Mouse (Mus musculus) midbrain, embryonic 10.5 days (tissue): ENCODE results near the gene Trcg1. TPM values are rescaled to one million over a fixed set of nuclear protein-coding genes. Genes with fewer than 3 reads are reported as not detected.

ENCODE experiments used
- DNase-seq: peaks from one replicate; pipeline ENCODE4 v3.0.0-alpha.2; 2017; ENCODE audit warnings: low spot score
- H3K27ac ChIP-seq: fragments of 300-500 bp; sonication (generic); replicated peaks from 2 replicates; pipeline ENCODE4 v1.5.1; 2016; ENCODE audit warnings: mild to moderate bottlenecking
- H3K27me3 ChIP-seq: fragments of 300-500 bp; sonication (generic); 2 replicates; pipeline ENCODE4 v1.6.1; 2016; ENCODE audit warnings: low read depth, mild to moderate bottlenecking; ENCODE audit not compliant: poor library complexity, severe bottlenecking
- H3K36me3 ChIP-seq: fragments of 300-500 bp; sonication (generic); 2 replicates; pipeline ENCODE4 v1.6.1; 2016; ENCODE audit warnings: mild to moderate bottlenecking, moderate library complexity
- H3K4me1 ChIP-seq: fragments of 300-500 bp; sonication (generic); 2 replicates; pipeline ENCODE4 v1.6.1; 2016
- H3K4me3 ChIP-seq: fragments of 300-500 bp; sonication (generic); 2 replicates; pipeline ENCODE4 v1.5.1; 2016; ENCODE audit warnings: mild to moderate bottlenecking, moderate library complexity
- H3K9me3 ChIP-seq: fragments of 300-500 bp; sonication (generic); replicated peaks from 2 replicates; pipeline ENCODE4 v1.6.1; 2016; ENCODE audit warnings: mild to moderate bottlenecking
- WGBS: fragments of 180-500 bp; shearing (Covaris S2); methylation state at CpG from one replicate; pipeline ENCODE4 v1.1.7; 2016; 5-methylcytosine and 5-hydroxymethylcytosine counted together
- polyA plus RNA-seq: library from polyadenylated mRNA; unstranded; fragments of >200 nt; fragmentation: Nextera tagmentation; extraction: Ambion mirVana; gene quantifications from 2 replicates; pipeline ENCODE4 v1.2.1, GENCODE M21; 2016

Gene Trcg1
- polyA plus RNA-seq, 1 experiment from 2014 or later: not detected

DNA sequence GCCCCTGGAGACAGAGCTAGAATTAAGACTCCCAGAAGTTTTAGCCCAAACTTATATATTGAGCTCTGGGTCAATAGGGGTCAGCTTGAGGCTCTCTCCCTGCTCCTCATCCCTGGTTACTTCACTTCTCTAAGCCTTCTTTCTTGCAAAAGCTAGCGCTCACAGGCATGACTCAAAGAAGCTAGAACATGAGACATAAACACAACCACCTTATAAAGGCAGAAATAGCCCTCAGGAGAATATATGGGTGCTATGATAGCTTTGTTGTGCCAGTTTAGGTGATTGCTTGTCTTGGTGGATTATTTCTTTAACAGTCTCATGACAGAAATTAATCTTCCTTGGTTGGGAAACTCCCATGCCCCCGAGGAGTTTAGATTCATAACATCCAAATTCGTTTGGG is 58.5 kb downstream of the Trcg1 start:
- no peak overlapping the region for H3K4me3 ChIP-seq
- no peak for DNase-seq
- peaks cover 6% of the 10 kb centered on the region for H3K4me1 ChIP-seq
- 86% methylated on average over 3 of the region's 3 CpGs for WGBS
- H3K36me3 ChIP-seq: no peaks in the 10 kb centered on the region
- no peak overlapping the region for H3K27ac ChIP-seq
- no peaks in the 10 kb centered on the region for H3K9me3 ChIP-seq
- no peaks in the 10 kb centered on the region for H3K27me3 ChIP-seq

DNA sequence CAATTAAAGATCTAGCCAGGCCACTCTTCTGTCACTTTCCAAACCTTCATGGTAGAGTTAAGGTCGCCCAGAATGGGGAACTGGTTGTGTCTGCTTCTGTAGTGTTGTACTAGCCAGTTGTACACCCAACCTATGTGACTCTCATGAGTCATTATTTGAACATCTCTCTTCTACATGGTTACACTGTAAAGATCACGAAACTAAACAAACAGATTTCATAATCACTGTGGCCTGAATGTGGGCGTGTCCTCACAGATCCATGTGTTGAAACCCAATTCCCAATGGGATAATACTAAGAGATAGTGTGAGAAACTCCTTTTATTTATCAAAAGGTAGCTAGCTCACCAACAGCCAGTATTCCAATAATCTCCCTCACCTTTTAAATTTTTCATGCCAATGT is 59.3 kb downstream of the Trcg1 start:
- WGBS: 87% methylated on average over 3 of the region's 3 CpGs
- peaks cover 6% of the 10 kb centered on the region for H3K4me1 ChIP-seq
- no peaks in the 10 kb centered on the region for H3K36me3 ChIP-seq
- no peaks in the 10 kb centered on the region for H3K27me3 ChIP-seq
- no peaks in the 10 kb centered on the region for H3K9me3 ChIP-seq
- no peak for DNase-seq
- H3K27ac ChIP-seq: no peak overlapping the region
- no peak overlapping the region for H3K4me3 ChIP-seq

DNA sequence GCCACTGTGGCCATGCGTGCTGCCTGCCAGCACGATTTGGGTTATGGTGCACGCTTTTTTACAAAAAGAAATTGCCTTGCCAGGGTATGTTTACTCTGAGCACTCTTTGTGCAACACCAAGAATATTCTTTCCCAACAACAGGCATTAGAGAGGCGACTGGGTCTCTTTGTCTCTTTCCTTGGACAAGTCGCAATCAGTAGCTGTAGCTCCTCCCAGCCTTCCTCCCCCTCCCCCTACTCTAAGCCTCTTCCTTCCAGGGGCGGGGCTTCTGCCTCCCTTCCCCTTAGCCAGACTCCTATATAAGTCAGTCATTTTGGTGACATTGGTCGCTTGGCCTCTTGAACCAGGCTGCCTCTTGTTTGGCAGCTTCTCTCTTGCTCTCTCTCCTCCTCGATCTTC is 59.9 kb downstream of the Trcg1 start:
- H3K9me3 ChIP-seq: no peaks in the 10 kb centered on the region
- H3K27me3 ChIP-seq: no peaks in the 10 kb centered on the region
- H3K36me3 ChIP-seq: no peaks in the 10 kb centered on the region
- peaks cover 6% of the 10 kb centered on the region for H3K4me1 ChIP-seq
- no peak overlapping the region for H3K4me3 ChIP-seq
- WGBS: 66% methylated on average over 8 of the region's 8 CpGs
- no peak for DNase-seq
- H3K27ac ChIP-seq: no peak overlapping the region

DNA sequence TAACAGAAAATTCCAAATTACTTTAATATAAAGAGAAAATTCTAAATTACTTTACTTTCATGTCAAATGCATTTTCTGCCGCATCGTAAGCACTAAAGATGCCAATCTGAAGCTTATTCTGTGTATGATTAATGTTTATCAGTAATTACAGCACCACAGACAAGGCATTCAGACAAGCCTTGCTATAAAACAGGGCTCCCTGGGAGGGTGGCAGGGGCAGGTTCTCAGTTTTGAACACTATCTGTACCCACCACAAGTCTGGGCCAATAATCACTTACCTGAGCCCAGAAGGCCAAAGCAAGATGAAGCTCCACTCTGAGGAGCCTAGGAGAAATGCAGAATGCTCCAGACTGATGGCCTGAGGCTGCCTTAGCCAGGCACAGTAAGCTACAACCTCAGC is 61.6 kb downstream of the Trcg1 start:
- Histone ChIP-seq H3K9me3 (no peaks in the 10 kb centered on the region), H3K36me3 (no peaks in the 10 kb centered on the region), H3K4me1 (peaks cover 6% of the 10 kb centered on the region), H3K27ac (no peak overlapping the region), H3K27me3 (no peaks in the 10 kb centered on the region), H3K4me3 (no peak overlapping the region)
- DNase-seq: no peak
- 96% methylated on average over 2 of the region's 2 CpGs for WGBS

Other genes starting within 250 kb of the Trcg1 start
- 18.2 and 19.6 TPM in 2 replicates for gene Ptpn9, start 241.6 kb upstream of the Trcg1 start, polyA plus RNA-seq
- 51.6 and 56.7 TPM in 2 replicates for gene Sin3a, start 164.5 kb upstream of the Trcg1 start, polyA plus RNA-seq
- gene Man2c1, start 105.9 kb upstream of the Trcg1 start, polyA plus RNA-seq: 61.1 and 69.7 TPM in 2 replicates
- 5.4 and 7.1 TPM in 2 replicates for gene Neil1, start 88.3 kb upstream of the Trcg1 start, polyA plus RNA-seq
- gene Commd4, start 78.2 kb upstream of the Trcg1 start, polyA plus RNA-seq: 117 and 122 TPM in 2 replicates
- 11.8 TPM in 2 replicates for gene 1700017B05Rik, start 26.1 kb downstream of the Trcg1 start, polyA plus RNA-seq
- gene Ppcdc, start 203.6 kb downstream of the Trcg1 start, polyA plus RNA-seq: 25.8 and 26.7 TPM in 2 replicates
- gene Scamp5, start 231.5 kb downstream of the Trcg1 start, polyA plus RNA-seq: 17.3 and 26.3 TPM in 2 replicates